Mouse (Mus musculus) neural tube, embryonic 13.5 days (tissue): ENCODE results near the gene Polr2a. TPM values are rescaled to one million over a fixed set of nuclear protein-coding genes. Genes with fewer than 3 reads are reported as not detected.

ENCODE experiments used
- polyA plus RNA-seq: library from polyadenylated mRNA; unstranded; fragments of >200 nt; fragmentation: Nextera tagmentation; extraction: Ambion mirVana; gene quantifications from 2 replicates; pipeline ENCODE4 v1.2.1, GENCODE M21; 2015

Polr2a gene
- polyA plus RNA-seq, 1 experiment from 2014 or later: 22.9 TPM

Other genes starting within 250 kb of the Polr2a start
- 2.2 and 2.7 TPM in 2 replicates for gene Dnah2, start 209.5 kb downstream of the Polr2a start, polyA plus RNA-seq
- 68.1 and 72.0 TPM in 2 replicates for gene Efnb3, start 198.4 kb downstream of the Polr2a start, polyA plus RNA-seq
- 18.1 and 19.7 TPM in 2 replicates for gene Wrap53, start 178.4 kb downstream of the Polr2a start, polyA plus RNA-seq
- 76.0 and 77.6 TPM in 2 replicates for gene Trp53, start 178.3 kb downstream of the Polr2a start, polyA plus RNA-seq
- gene Atp1b2, start 152.7 kb downstream of the Polr2a start, polyA plus RNA-seq: 29.5 and 30.4 TPM in 2 replicates
- gene Shbg, start 140.7 kb downstream of the Polr2a start, polyA plus RNA-seq: not detected in 2 replicates
- 22.6 and 27.5 TPM in 2 replicates for gene Sat2, start 136.6 kb downstream of the Polr2a start, polyA plus RNA-seq
- gene Fxr2, start 125.6 kb downstream of the Polr2a start, polyA plus RNA-seq: 45.3 and 55.1 TPM in 2 replicates
- gene Sox15, start 103.3 kb downstream of the Polr2a start, polyA plus RNA-seq: not detected in 2 replicates
- 83.2 and 92.1 TPM in 2 replicates for gene Mpdu1, start 96.0 kb downstream of the Polr2a start, polyA plus RNA-seq
- gene Cd68, start 92.5 kb downstream of the Polr2a start, polyA plus RNA-seq: 9.8 and 11.3 TPM in 2 replicates
- gene Eif4a1, start 86.2 kb downstream of the Polr2a start, polyA plus RNA-seq: 525 and 528 TPM in 2 replicates
- gene Senp3, start 76.6 kb downstream of the Polr2a start, polyA plus RNA-seq: 99.8 and 105 TPM in 2 replicates
- gene Tnfsf13, start 72.9 kb downstream of the Polr2a start, polyA plus RNA-seq: 0.74 and 0.77 TPM in 2 replicates
- 3.3 and 3.5 TPM in 2 replicates for gene Tnfsf12, start 62.8 kb downstream of the Polr2a start, polyA plus RNA-seq
- gene Tnfsfm13, start 62.5 kb downstream of the Polr2a start, polyA plus RNA-seq: 1.4 and 1.8 TPM in 2 replicates
- 0.13 TPM in 1 of 2 replicates, not detected in the other for gene Slc35g3, start 3.3 kb upstream of the Polr2a start, polyA plus RNA-seq
- 2.5 and 2.9 TPM in 2 replicates for gene Zbtb4, start 7.3 kb upstream of the Polr2a start, polyA plus RNA-seq
- gene Chrnb1, start 37.3 kb upstream of the Polr2a start, polyA plus RNA-seq: 2.4 and 4.5 TPM in 2 replicates
- 6.8 and 8.9 TPM in 2 replicates for gene Fgf11, start 43.2 kb upstream of the Polr2a start, polyA plus RNA-seq
- 0.74 and 1.4 TPM in 2 replicates for gene Tmem102, start 47.0 kb upstream of the Polr2a start, polyA plus RNA-seq
- gene Gm39566, start 56.7 kb upstream of the Polr2a start, polyA plus RNA-seq: not detected in 2 replicates
- not detected in 2 replicates for gene Spem2, start 59.8 kb upstream of the Polr2a start, polyA plus RNA-seq
- 0.43 and 0.98 TPM in 2 replicates for gene Spem1, start 63.5 kb upstream of the Polr2a start, polyA plus RNA-seq
- 17.1 and 18.1 TPM in 2 replicates for gene Nlgn2, start 79.1 kb upstream of the Polr2a start, polyA plus RNA-seq
- 321 and 416 TPM in 2 replicates for gene Tmem256, start 79.9 kb upstream of the Polr2a start, polyA plus RNA-seq
- 62.5 and 65.6 TPM in 2 replicates for gene Plscr3, start 87.7 kb upstream of the Polr2a start, polyA plus RNA-seq
- gene Tnk1, start 100.1 kb upstream of the Polr2a start, polyA plus RNA-seq: 0.29 and 0.51 TPM in 2 replicates
- not detected in 2 replicates for gene Tmem95, start 119.4 kb upstream of the Polr2a start, polyA plus RNA-seq
- gene Kctd11, start 122.8 kb upstream of the Polr2a start, polyA plus RNA-seq: 2.0 and 3.3 TPM in 2 replicates
- gene Acap1, start 136.9 kb upstream of the Polr2a start, polyA plus RNA-seq: 0.28 and 0.80 TPM in 2 replicates
- 10.9 and 11.7 TPM in 2 replicates for gene 2810408A11Rik, start 142.3 kb upstream of the Polr2a start, polyA plus RNA-seq
- gene Neurl4, start 142.4 kb upstream of the Polr2a start, polyA plus RNA-seq: 13.8 and 20.5 TPM in 2 replicates
- gene Gps2, start 155.3 kb upstream of the Polr2a start, polyA plus RNA-seq: 60.4 and 76.5 TPM in 2 replicates
- 1,157 and 1,178 TPM in 2 replicates for gene Eif5a, start 163.3 kb upstream of the Polr2a start, polyA plus RNA-seq
- 4.7 and 5.0 TPM in 2 replicates for gene Ybx2, start 177.2 kb upstream of the Polr2a start, polyA plus RNA-seq
- gene Slc2a4, start 189.6 kb upstream of the Polr2a start, polyA plus RNA-seq: 3.6 and 6.4 TPM in 2 replicates
- gene Cldn7, start 206.1 kb upstream of the Polr2a start, polyA plus RNA-seq: 0.33 and 1.7 TPM in 2 replicates
- gene Ctdnep1, start 222.5 kb upstream of the Polr2a start, polyA plus RNA-seq: 21.5 and 22.5 TPM in 2 replicates
- 160 and 162 TPM in 2 replicates for gene Elp5, start 223.9 kb upstream of the Polr2a start, polyA plus RNA-seq
- gene Gabarap, start 232.5 kb upstream of the Polr2a start, polyA plus RNA-seq: 679 and 746 TPM in 2 replicates
- gene Phf23, start 237.1 kb upstream of the Polr2a start, polyA plus RNA-seq: 74.2 and 76.3 TPM in 2 replicates
- gene Dvl2, start 242.0 kb upstream of the Polr2a start, polyA plus RNA-seq: 26.7 and 28.8 TPM in 2 replicates